Mouse (Mus musculus) forebrain, embryonic 13.5 days (tissue): Measurements from ENCODE around the gene Gprc5c. TPM values are rescaled to one million over a fixed set of nuclear protein-coding genes. Genes with fewer than 3 reads are reported as not detected.

ENCODE experiments used
- ATAC-seq: fragments of 200-750 bp; cut with Nextera tagmentation; 2 replicates; pipeline ENCODE4 v1.8.0; 2017
- H3K27ac ChIP-seq: fragments of 300-500 bp; sonication (generic); 2 replicates; pipeline ENCODE4 v1.5.1; 2015; ENCODE audit warnings: inconsistent platforms, mild to moderate bottlenecking, moderate library complexity
- H3K27me3 ChIP-seq: fragments of 300-500 bp; sonication (generic); 2 replicates; pipeline ENCODE4 v1.6.1; 2015; ENCODE audit warnings: mild to moderate bottlenecking, inconsistent platforms
- H3K36me3 ChIP-seq: fragments of 300-500 bp; sonication (generic); 2 replicates; pipeline ENCODE4 v1.6.1; 2015; ENCODE audit warnings: mild to moderate bottlenecking, inconsistent platforms; ENCODE audit not compliant: poor library complexity, severe bottlenecking
- H3K4me1 ChIP-seq: fragments of 300-500 bp; sonication (generic); 2 replicates; pipeline ENCODE4 v1.6.1; 2015; ENCODE audit warnings: inconsistent platforms
- H3K4me2 ChIP-seq: fragments of 300-500 bp; sonication (generic); 2 replicates; pipeline ENCODE4 v1.6.1; 2015; ENCODE audit warnings: inconsistent platforms, mild to moderate bottlenecking, moderate library complexity
- H3K4me3 ChIP-seq: fragments of 300-500 bp; sonication (generic); 2 replicates; pipeline ENCODE4 v1.5.1; 2015; ENCODE audit warnings: mild to moderate bottlenecking, inconsistent platforms
- H3K9ac ChIP-seq: fragments of 300-500 bp; sonication (generic); 2 replicates; pipeline ENCODE4 v1.6.1; 2015; ENCODE audit warnings: mild to moderate bottlenecking, inconsistent platforms
- H3K9me3 ChIP-seq: fragments of 300-500 bp; sonication (generic); replicated peaks from 2 replicates; pipeline ENCODE4 v1.6.1; 2016; ENCODE audit warnings: inconsistent platforms
- WGBS: fragments of 180-500 bp; shearing (Covaris S2); methylation state at CpG from one replicate; pipeline ENCODE4 v1.1.7; 2015; 5-methylcytosine and 5-hydroxymethylcytosine counted together
- polyA plus RNA-seq: library from polyadenylated mRNA; unstranded; fragments of >200 nt; fragmentation: Nextera tagmentation; extraction: Ambion mirVana; gene quantifications from 2 replicates; pipeline ENCODE4 v1.2.1, GENCODE M21; 2015

Gene Gprc5c
- polyA plus RNA-seq, 1 experiment from 2014 or later, result 4.6 TPM

DNA sequence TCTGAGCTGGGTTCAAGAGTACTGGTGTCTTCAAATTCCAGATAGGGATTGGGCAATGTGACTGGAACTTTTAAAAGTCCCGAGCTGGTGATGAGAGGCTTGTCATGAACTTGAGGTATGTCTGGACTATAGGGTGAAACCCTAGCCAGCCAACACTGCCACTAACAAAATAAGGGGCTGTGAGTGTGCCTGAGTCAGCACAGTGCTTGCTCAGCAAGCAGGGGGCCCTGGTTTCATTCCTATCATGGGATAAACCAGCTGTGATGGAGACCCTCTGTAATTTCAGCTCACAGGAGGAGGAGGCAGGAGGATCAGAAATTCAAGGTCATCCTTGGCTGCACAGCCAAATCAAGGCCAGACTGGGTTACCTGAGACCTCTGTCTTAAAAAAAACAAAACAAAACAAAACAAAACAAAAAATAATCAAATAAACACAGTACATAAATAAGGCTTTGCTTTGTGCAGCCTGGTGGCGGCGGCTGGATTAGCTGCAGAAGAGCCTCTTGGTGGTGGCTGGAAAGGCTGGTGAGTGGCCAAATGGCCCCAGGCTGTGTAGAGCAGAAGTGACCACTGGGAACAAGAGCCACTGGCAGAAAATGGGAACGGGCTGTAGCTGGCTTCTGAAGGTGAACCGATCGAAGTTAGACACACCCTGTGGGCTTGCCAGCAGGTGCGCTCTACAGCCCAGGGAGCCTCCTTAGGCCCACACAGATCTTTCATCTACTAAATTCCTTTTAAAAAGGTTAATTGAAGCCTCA lies 6.3 kb upstream of the Gprc5c start:
- H3K9ac ChIP-seq, result peak overlapping the region; percentile 38; the same call in 1 of the 2 replicates
- H3K27ac ChIP-seq, result no peak overlapping the region

DNA sequence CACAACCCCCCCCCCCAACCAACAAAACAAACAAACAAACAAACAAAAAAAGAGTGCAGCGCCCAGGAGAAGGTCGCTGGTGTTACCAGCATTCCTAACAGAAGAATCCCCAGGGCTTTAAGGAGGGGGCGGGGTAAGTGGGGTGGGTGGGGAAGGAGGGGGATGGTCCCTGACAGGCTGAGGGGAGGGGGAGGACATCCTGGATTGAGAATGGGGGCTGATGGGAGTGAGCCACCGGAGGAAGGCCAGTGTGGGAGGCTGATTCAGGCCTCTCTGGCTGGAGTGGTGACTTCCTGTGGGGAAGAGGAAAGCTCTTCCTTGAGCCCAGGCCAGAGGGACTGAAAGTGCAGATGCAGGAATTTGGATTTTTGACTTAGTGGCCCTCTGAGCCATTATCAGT lies 4.6 kb upstream of the Gprc5c start:
- Histone ChIP-seq H3K4me1 (peaks cover 20% of the 10 kb centered on the region), H3K9me3 (no peaks in the 10 kb centered on the region), H3K36me3 (no peaks in the 10 kb centered on the region), H3K27me3 (peaks cover 28% of the 10 kb centered on the region), H3K4me3 (no peak overlapping the region), H3K27ac (no peak overlapping the region), H3K9ac (no peak overlapping the region), H3K4me2 (no peak overlapping the region)
- 81% methylated on average over 4 of the region's 4 CpGs for WGBS
- ATAC-seq, result no peak

More for the DNA sequence above, 6.3 kb upstream of the Gprc5c start:
- no peak overlapping the region for H3K4me3 ChIP-seq
- peaks cover 6% of the 10 kb centered on the region for H3K4me1 ChIP-seq
- 0 out of 2 replicates have a peak, but pooled peaks cover 5% of the 10 kb centered on the region for H3K9me3 ChIP-seq
- H3K27me3 ChIP-seq, result peaks cover 11% of the 10 kb centered on the region
- no peaks in the 10 kb centered on the region for H3K36me3 ChIP-seq
- 68% methylated on average over 7 of the region's 7 CpGs for WGBS
- ATAC-seq, result no peak
- H3K4me2 ChIP-seq, result no peak overlapping the region

DNA sequence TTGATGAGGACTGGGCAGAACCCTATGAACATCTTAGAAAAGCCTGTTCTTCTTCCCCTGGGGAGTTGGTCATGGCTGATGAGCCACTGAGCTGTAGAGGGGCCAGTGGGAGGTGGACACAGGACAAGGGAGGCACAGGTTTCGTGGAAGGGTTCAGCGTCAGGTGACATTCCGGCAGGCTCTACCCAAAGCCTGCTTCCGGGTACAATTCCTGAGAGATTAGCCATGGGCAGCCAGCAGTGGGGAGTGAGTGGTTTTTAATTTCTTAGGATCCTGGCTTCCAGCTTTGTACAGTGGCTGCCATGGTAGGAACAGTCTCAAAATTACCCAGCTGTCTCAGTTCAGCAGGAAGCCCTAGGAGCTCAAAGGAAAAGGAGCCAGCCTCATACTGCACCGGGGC lies 3.9 kb upstream of the Gprc5c start:
- Histone ChIP-seq H3K27me3 (peaks cover 35% of the 10 kb centered on the region), H3K9ac (no peak overlapping the region), H3K4me3 (no peak overlapping the region), H3K36me3 (no peaks in the 10 kb centered on the region), H3K4me1 (peaks cover 27% of the 10 kb centered on the region), H3K27ac (no peak overlapping the region), H3K4me2 (no peak overlapping the region), H3K9me3 (no peaks in the 10 kb centered on the region)
- no peak for ATAC-seq
- WGBS, result 82% methylated on average over 5 of the region's 5 CpGs

DNA sequence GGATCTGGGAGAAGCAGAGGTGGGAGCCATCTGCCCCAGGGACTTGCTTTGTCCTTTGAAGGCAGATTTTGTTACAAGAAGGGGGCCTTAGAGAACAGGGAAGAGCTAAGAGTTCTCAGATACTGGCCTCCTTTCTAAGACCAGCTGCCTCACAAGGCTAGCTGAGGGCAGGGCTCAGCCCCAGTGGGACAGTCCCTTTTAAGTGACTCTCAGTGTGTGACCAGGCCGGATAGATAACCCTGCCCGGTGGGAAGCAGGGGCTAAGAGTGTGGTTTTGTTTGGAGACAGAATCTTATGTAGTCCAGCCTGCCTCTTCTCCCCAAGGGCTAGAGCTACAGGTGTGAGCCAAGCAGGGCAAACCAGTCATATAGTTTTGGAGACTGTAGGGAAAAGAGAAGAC lies 1.4 kb upstream of the Gprc5c start:
- Histone ChIP-seq H3K4me3 (no peak overlapping the region), H3K4me1 (peaks cover 29% of the 10 kb centered on the region), H3K27me3 (peaks cover 60% of the 10 kb centered on the region), H3K36me3 (no peaks in the 10 kb centered on the region), H3K9ac (no peak overlapping the region), H3K9me3 (no peaks in the 10 kb centered on the region), H3K4me2 (no peak overlapping the region), H3K27ac (no peak overlapping the region)
- WGBS, result 6% methylated on average over 2 of the region's 2 CpGs
- ATAC-seq, result no peak

DNA sequence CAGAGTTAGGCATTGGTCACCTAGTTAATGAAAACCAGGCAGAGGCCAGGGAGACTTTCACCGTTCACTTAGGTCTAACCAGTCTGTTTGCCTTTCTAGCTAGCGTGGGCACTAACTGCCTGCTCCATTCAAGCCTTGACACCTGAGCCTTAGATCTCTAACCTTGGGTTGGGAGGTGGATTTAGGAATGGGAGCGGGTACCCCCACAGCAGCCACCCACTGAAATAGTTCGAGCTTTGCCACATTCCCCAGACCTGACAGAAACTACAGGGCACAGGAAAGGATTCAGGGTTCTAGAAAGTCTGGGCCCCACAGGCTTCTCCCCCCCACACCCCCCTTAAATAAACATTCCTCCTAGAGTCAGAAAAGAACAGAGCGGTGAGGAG lies 893 bp upstream of the Gprc5c start:
- H3K27me3 ChIP-seq, result peaks cover 65% of the 10 kb centered on the region
- H3K9ac ChIP-seq, result no peak overlapping the region
- H3K9me3 ChIP-seq, result no peaks in the 10 kb centered on the region
- no peak overlapping the region for H3K27ac ChIP-seq
- H3K4me2 ChIP-seq, result peak overlapping the region; percentile 98
- no peaks in the 10 kb centered on the region for H3K36me3 ChIP-seq
- no peak overlapping the region for H3K4me3 ChIP-seq
- H3K4me1 ChIP-seq, result peaks cover 29% of the 10 kb centered on the region
- 21% methylated on average over 5 of the region's 5 CpGs for WGBS
- ATAC-seq, result no peak

DNA sequence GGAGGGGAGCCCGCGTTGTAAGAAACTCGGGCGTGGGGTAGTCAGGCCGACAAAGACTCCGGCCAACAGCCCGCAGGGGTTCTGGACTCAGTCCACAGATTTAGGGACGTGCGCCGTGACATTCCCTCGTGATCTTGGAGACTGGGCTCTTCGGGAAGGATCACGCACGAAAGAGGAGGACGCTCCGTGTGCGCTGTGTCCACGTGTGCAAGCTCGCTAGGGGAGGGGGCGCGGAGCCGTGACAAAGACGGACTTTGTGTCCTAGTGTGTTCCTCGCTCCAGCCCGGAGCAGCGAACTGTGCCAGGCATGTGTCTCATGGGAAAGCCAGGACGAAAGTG lies 286 bp downstream of the Gprc5c start:
- Histone ChIP-seq H3K9ac (peak overlapping the region; percentile 66), H3K4me3 (peak overlapping the region; percentile 64), H3K4me2 (peak overlapping the region; percentile 98), H3K9me3 (no peaks in the 10 kb centered on the region), H3K4me1 (peaks cover 29% of the 10 kb centered on the region), H3K27me3 (peaks cover 65% of the 10 kb centered on the region), H3K36me3 (no peaks in the 10 kb centered on the region), H3K27ac (no peak overlapping the region)
- ATAC-seq, result no peak; the same call in 1 of the 2 replicates
- under 1% methylated on average over 27 of the region's 27 CpGs for WGBS

DNA sequence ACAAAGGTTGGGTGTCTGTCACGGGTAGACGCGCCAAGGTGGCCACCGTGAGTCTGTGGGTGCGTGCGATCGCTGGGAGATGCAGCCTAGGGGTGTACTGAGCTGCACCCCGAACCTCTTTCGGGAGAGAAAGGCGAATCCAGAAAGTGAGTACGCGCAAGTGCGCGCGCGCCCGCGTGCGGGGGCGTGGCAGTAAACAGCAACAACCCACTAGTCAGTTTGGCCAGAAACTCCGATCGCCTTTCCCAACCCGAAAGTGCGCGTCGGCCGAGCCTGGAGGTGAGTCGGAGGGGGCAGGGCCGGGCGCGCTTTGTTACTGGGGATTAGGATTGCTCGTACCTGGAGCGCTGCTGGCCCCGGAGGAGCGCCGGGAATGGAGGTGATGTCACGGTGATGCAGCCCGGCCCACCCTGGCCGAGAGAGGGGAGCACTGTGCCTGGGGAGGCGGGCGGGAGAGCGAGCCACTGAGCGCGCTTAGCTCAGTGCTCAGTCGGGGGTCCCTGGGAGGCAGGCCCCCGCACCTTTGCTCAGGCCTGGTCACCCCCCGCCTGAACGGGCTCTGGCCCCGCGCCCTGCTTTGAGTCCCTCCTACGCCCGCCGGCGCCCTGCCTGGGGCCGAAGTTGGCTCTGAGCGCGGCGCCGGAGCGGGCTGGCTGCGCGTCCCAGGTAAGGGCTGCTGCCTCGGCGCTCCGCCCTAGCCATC lies 807 bp downstream of the Gprc5c start:
- peaks cover 65% of the 10 kb centered on the region for H3K27me3 ChIP-seq
- no peak overlapping the region for H3K27ac ChIP-seq
- ATAC-seq, result peak; percentile 71

DNA sequence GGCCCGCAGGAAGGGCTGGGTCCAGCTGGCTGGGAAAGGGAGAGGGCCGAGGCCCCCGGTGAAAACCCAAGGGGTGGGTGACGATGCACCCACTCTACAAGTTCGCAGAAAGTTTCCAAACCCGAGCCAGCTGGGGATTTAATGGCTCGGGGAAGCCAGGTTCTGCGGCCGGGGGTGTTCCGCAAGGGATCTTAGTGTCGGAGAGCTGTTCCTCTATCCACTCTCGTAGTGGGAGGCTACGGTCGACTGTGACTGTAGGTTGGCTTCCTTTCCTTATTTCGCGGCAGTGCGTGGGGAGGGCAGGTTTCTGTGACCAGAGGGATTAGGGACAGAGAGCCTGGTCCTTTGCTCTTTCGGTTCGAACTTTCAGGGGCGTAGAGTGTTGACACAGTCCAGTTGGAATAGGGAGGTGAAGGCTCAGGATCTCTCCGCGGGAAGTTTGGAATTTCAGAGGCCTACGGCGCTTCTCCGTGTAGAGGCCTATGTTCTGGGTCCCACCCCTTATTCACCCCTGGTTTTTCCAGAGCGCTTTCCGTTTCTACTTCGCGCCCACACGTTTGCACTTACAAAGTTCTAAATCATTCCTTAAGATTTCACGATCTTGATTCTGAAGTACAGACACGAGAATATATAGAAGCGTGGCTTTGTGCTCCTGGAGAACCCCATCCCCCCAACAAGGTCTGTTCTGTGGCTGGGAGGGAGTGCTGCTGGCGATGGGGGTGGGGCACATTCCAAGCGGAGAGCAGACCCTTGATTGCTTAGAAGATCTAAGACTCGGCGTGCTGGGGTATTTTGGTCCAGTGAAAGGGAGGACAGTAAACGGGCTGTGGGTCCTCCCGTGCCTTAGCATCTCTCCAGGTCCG lies 1.6 kb downstream of the Gprc5c start:
- peak overlapping the region; percentile 64 for H3K4me3 ChIP-seq
- peak overlapping the region; percentile 98 for H3K4me2 ChIP-seq
- peak overlapping the region; percentile 66 for H3K9ac ChIP-seq
- H3K9me3 ChIP-seq, result no peaks in the 10 kb centered on the region
- peaks cover 29% of the 10 kb centered on the region for H3K4me1 ChIP-seq
- peaks cover 65% of the 10 kb centered on the region for H3K27me3 ChIP-seq
- WGBS, result 1% methylated on average over 40 of the region's 40 CpGs
- ATAC-seq, result no peak
- H3K36me3 ChIP-seq, result no peaks in the 10 kb centered on the region
- no peak overlapping the region for H3K27ac ChIP-seq

More for the DNA sequence above, 807 bp downstream of the Gprc5c start:
- H3K4me3 ChIP-seq, result peak overlapping the region; percentile 64
- peaks cover 29% of the 10 kb centered on the region for H3K4me1 ChIP-seq
- no peaks in the 10 kb centered on the region for H3K9me3 ChIP-seq
- under 1% methylated on average over 55 of the region's 65 CpGs for WGBS
- peak overlapping the region; percentile 98 for H3K4me2 ChIP-seq
- H3K36me3 ChIP-seq, result no peaks in the 10 kb centered on the region
- H3K9ac ChIP-seq, result peak overlapping the region; percentile 66

DNA sequence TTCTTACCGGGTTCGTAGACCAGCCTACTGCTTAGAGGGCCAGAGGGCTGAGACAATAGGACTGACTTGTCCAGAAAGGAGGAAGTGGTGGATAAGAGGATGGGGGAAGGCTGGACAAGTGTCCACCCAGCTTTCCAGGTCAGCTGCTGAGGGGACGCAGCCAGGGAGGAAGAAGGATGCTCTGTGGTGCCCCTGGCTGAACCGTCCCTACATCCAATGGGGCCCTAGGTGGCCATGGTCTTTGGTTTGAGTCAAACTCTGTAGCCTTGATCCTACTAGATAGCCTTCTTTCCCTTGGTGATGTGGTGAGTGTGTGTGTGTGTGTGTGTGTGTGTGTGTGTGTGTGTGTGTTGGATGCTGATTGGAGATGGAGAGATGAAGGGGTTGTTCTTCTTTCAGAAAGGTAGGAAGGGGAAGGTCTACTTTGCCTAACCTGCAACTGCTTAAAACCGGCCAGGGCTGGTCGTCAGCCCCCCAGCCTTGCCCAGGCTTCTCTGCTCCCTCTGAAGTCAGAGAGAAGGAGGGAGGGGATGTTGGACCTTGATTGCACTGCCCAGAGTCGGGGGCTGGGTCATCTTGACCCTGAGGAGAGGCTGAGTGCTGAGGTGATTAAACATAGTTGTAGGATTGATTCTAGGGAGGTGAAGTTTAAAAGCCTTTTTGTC lies 2.4 kb downstream of the Gprc5c start:
- H3K4me2 ChIP-seq, result peak overlapping the region; percentile 98; the same call in 1 of the 2 replicates
- peaks cover 65% of the 10 kb centered on the region for H3K27me3 ChIP-seq
- H3K27ac ChIP-seq, result no peak overlapping the region
- ATAC-seq, result no peak
- no peaks in the 10 kb centered on the region for H3K36me3 ChIP-seq
- no peak overlapping the region for H3K9ac ChIP-seq
- H3K9me3 ChIP-seq, result no peaks in the 10 kb centered on the region
- H3K4me1 ChIP-seq, result peaks cover 29% of the 10 kb centered on the region
- 0 out of 2 replicates have a peak overlapping the region, but pooled peaks have one; percentile 64 for H3K4me3 ChIP-seq
- WGBS, result 23% methylated on average over 7 of the region's 7 CpGs

DNA sequence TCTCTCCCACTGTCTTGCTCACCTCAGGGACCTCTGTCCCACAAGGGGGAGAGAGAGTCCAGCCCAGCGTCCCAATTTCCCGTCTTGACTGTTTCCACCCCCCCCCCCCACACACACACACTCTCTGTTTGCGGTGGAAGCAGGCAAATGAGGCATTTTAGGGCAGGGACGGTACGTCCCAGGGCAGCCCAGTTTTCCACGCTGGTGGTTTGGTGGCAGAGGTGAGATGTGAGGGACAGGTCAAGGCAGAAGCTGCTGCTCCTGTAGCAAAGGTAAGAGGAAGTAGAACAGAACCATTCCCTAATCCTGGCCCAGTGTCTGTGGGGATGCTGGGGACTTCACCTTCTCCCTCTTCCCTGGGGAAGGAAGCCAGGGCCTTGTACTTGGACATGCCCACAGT lies 3.6 kb downstream of the Gprc5c start:
- ATAC-seq, result no peak
- no peak overlapping the region for H3K27ac ChIP-seq
- H3K36me3 ChIP-seq, result no peaks in the 10 kb centered on the region
- peaks cover 29% of the 10 kb centered on the region for H3K4me1 ChIP-seq
- H3K27me3 ChIP-seq, result peaks cover 54% of the 10 kb centered on the region
- H3K4me2 ChIP-seq, result no peak overlapping the region
- 80% methylated on average over 6 of the region's 6 CpGs for WGBS
- H3K9ac ChIP-seq, result no peak overlapping the region
- H3K9me3 ChIP-seq, result no peaks in the 10 kb centered on the region
- no peak overlapping the region for H3K4me3 ChIP-seq

GRCm38 (mm10) chr11:114856125-114856524 lies 5.2 kb downstream of the Gprc5c start:
- 94% methylated on average over 5 of the region's 5 CpGs for whole genome bisulfite sequencing
- no peak for ATAC-seq
- no peak overlapping the region for H3K27ac ChIP-seq

More at GRCm38 (mm10) chr11:114856125-114856524, 5.2 kb downstream of the Gprc5c start:
- no peaks in the 10 kb centered on the region for H3K36me3 ChIP-seq
- no peaks in the 10 kb centered on the region for H3K9me3 ChIP-seq
- H3K9ac ChIP-seq, result no peak overlapping the region
- H3K4me1 ChIP-seq, result peaks cover 17% of the 10 kb centered on the region
- H3K4me2 ChIP-seq, result no peak overlapping the region
- H3K4me3 ChIP-seq, result no peak overlapping the region
- H3K27me3 ChIP-seq, result peaks cover 39% of the 10 kb centered on the region
